Mouse (Mus musculus) kidney, adult 2 months (tissue): ENCODE results near the gene Ddr2.

Experiments used
- CTCF ChIP-seq: fragments of 200-500 bp; conservative IDR thresholded peaks from 2 replicates; pipeline ENCODE4 v1.5.1; 2011; ENCODE audit warnings: low read depth, mild to moderate bottlenecking, control low read depth, low read length, moderate library complexity, mixed read lengths; ENCODE audit not compliant: insufficient read depth, insufficient read length
- POLR2A ChIP-seq: fragments of 200-500 bp; IDR thresholded peaks from one replicate; pipeline ENCODE4 v1.6.1; 2011; ENCODE audit warnings: low read depth, low read length, control low read depth

GRCm38 (mm10) chr1:170080907-170081306 is 29.7 kb downstream of the Ddr2 start:
- no peak for TF ChIP-seq CTCF
- TF ChIP-seq POLR2A, result no peak
